Mouse (Mus musculus): ENCODE measurements around the gene Snd1.

The Snd1 gene

DNA sequence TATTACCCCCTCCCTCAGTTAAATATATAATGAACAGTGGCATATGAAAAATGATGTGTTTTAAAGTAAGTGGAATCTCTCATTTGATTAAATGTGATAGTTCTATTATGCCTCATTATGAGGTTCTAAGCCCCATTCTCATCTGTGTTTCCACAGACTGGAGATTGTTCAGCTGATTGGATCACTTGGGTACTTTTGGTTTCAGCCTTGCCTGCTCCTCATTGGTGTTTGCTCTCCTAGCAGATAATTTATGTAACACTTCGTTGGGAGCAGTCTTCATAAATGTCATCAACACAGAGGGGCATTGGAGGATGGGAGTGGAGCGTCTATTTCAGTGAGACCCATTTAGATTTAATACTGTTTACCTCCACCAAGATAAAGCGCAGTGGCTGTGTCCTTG lies 118.8 kb downstream of the Snd1 start:
- no peak for DNase-seq (ENCODE audit: low read depth, low spot score)

GRCm38 (mm10) chr6:28594759-28595158 lies 119.8 kb downstream of the Snd1 start:
- no peak for DNase-seq (ENCODE audit: low read depth, low spot score)

DNA sequence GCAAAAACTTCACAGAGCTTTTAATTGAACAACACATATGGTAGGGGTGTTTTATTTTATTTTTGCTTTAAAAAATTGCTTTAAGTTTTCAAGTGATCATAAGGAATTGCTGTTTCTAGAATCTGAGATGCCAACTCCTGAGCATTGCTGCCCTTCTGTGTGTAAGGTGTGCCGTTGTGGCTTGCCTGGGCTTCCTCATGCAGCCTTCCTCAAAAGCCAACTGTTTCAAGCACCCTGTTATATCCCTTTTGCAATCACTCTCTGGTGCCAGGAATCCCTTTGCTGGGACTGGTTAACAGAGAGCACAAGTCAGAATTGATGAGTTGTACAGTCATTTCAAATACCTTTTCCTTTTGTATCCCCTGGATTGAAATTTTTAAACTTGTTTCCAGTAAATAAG lies 120.3 kb downstream of the Snd1 start:
- DNase-seq (ENCODE audit: low read depth, low spot score) = no peak

- no peak for DNase-seq (ENCODE audit: low read depth, low spot score)
Observed at GRCm38 (mm10) chr6:28597266-28597665, 122.3 kb downstream of the Snd1 start.

DNA sequence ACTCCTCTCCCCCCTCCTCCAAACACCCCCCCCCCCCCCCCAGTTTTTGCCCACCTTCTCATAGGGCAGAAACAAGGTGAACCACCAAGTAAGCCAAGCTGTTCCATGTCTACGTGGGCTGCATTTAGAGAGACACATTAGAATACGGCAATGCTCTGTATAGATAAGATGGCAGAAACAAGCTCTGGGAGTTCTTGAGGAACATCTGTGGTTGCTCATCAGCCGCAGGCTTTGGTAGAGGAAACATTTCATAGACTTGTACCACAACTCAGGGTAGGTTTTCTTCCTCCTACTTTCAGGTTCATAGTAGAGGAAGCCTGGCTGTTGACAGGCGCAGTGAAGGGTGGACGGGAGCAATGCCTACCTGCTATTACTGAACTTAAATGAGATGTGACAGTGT lies 124.2 kb downstream of the Snd1 start:
- no peak for DNase-seq (ENCODE audit: low read depth, low spot score)

- DNase-seq (ENCODE audit: low read depth, low spot score) = no peak
Observed at GRCm38 (mm10) chr6:28600404-28600803, 125.5 kb downstream of the Snd1 start.

DNA sequence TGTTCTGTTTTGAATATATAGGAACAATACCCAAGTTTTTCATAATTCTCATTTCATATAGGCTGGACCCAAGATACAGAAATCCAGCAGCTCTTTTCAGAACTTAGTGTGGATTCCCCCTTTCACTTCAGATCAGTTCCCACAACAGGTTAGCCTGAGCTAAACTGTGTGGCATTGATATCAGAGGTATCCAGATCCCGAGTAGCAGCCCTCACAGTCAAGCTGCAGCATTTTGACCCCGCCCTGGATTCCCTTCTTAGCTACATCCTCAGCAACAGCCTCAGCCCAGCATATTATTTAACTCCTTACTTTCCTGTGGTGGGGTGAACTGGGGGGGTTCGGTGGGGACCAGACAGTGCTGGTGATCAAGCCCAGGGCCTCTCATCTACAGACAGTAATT lies 128.5 kb downstream of the Snd1 start:
- DNase-seq (ENCODE audit: low read depth, low spot score) = no peak

DNA sequence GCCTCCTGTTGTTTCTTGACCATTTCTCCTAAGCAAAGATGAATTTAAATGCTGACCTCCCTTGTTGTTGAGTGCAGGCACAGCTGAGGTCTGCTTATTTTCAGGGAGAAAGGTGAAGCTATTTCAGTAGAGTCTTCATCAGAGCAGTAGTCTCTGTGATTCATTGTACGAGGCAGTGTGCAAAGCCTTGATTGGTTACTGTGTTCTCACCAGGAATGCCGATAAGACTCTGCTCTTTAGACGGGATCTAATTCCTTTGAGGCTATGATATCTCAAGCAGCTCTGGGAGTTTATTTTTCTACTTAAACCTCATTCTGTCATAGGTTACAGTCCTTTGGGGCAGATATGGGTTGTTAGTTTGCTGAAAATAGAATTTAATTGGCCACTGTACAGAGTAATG lies 128.9 kb downstream of the Snd1 start:
- no peak for DNase-seq (ENCODE audit: low read depth, low spot score)

DNA sequence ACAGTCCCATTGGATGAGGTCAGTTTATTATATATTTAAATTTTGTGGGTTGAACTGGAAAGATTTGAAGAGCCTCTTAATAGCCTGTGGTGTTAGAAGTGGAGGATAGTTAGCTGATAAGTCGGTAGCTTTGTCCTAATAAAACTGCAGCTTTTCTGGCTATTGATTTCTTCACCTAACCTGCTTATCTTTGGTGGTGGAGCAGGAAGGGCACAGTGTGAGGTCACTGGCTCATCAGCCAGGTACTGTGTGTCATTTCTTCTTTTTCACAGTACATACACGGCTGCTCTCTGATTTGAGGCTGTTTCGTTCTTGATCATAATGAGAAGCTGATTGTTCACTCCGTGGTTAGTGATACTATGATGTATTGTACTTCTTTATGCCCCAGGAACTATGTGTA lies 134.4 kb downstream of the Snd1 start:
- no peak for DNase-seq (ENCODE audit: low read depth, low spot score)

DNA sequence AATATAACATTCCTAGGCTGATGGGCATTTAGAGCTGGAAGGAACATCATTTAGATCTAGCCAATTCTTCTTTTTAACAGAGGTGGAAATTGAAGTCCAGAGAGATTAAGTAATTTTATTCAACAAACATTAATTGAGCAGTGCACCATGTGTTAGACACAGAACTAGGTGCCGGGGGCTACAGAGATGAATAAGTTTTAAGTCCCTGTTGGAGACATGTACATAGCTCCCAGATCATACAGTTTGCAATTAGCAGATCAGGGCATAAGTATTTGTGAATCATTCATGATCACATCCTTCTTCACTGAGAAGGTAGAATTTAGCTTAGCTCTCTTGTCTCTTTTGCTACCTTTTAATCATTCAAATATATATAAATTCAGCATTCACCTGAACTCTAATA lies 135.2 kb downstream of the Snd1 start:
- DNase-seq (ENCODE audit: low read depth, low spot score) = no peak

GRCm38 (mm10) chr6:28613441-28613840 lies 138.5 kb downstream of the Snd1 start:
- no peak for DNase-seq (ENCODE audit: low read depth, low spot score)

- no peak for DNase-seq (ENCODE audit: low read depth, low spot score)
Observed at GRCm38 (mm10) chr6:28614856-28615255, 139.9 kb downstream of the Snd1 start.

DNA sequence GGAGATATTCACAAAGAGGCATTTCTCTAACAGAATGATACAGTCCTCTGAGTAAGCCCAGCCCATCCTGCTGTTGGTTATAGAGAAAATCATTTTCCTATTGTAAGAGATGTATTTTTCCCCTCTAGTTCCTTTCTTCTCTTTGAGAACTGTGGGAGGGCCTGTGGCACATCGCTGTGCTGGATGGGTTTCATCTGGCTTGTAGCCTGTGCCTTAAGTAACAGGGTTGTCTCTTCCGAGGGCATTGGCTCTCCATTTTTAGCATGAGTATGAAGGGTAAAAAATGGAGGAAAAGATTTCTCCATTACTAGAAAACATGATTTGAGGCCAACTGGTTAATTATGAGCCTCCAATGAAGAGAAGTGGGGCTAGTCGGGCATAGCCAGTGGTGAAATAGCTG lies 140.5 kb downstream of the Snd1 start:
- DNase-seq (ENCODE audit: low read depth, low spot score) = no peak

DNA sequence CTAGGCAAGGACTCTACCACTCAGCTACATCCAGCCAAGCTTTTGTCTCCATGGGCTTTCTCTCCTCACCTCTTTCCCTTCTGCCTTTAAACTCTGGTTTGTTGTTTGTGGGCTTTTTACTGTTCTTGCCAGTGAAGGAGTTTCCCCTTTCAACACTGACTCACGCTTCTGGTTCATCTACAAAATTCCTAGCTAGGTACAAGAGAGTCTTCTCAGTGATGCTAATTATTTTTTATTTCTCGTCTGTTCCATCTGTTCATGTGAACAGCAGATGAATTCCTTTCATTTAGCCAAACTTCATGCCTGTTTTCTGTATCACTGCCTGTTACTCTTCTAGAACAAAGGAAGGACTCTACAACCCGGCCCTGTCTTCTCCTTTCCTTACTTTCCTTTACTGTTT lies 141.0 kb downstream of the Snd1 start:
- DNase-seq (ENCODE audit: low read depth, low spot score) = no peak

DNA sequence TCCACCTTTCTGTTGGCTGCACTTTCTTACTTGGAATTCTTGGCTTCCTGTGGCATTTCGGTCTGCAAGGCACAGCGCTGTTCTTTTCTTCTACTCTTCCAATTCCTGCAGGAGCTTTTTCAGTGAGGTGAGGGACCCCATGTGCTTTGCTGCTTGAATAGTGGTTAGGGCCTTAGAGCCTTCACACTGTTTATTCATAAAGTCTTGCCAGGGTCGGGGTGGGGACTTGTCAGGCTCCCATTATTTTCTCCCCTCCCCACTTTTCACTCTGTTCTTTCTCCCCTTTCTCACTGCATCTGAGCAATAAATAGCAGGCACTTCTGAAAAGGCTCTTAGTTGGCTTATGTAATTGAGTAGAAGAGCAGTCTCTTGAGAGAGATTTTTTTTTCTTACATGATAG lies 143.4 kb downstream of the Snd1 start:
- no peak for DNase-seq (ENCODE audit: low read depth, low spot score)

DNA sequence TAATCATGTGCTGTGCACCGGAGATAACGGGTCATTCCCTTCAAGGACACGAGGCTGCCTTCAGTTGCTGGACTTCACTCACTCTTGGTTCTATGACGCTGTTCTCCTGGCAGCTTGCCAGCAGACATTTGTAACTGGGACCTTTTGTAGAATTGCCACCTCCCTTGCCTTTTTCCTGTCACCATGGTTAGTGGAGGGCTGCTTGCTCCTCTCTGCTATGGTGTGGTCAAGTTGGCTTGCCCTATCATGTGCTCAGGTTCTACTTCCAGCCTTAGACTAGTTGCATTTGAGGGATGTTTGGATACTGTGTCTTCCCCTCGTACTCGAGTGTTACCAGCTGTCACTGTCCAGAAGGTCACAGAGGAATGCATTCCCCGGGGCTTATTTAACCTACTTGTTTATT lies 143.8 kb downstream of the Snd1 start:
- DNase-seq (ENCODE audit: low read depth, low spot score) = peak; percentile 46

- DNase-seq (ENCODE audit: low read depth, low spot score) = no peak
Observed at GRCm38 (mm10) chr6:28621431-28621830, 146.5 kb downstream of the Snd1 start.

DNA sequence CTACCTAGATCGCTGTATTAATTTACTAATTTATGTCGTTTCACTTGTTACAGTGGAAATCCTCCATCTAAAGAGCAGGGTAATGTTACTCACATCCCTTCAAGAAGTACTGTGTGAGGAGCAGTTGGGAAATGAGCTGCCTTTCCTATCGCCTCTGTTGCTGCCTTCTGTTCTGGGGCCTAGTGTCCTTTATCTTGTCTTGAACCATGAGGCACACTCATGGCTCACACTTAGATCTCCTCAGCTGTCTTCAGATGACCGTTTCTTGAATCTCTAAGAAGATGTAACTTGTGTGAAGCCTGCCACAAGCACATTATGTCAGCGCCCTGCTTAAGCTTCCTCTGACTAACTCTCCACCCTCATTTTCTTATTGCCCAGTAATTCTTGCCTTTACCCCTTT lies 147.0 kb downstream of the Snd1 start:
- DNase-seq (ENCODE audit: low read depth, low spot score) = no peak

GRCm38 (mm10) chr6:28622522-28622921 lies 147.6 kb downstream of the Snd1 start:
- no peak for DNase-seq (ENCODE audit: low read depth, low spot score)

GRCm38 (mm10) chr6:28622963-28623362 lies 148.0 kb downstream of the Snd1 start:
- no peak for DNase-seq (ENCODE audit: low read depth, low spot score)

DNA sequence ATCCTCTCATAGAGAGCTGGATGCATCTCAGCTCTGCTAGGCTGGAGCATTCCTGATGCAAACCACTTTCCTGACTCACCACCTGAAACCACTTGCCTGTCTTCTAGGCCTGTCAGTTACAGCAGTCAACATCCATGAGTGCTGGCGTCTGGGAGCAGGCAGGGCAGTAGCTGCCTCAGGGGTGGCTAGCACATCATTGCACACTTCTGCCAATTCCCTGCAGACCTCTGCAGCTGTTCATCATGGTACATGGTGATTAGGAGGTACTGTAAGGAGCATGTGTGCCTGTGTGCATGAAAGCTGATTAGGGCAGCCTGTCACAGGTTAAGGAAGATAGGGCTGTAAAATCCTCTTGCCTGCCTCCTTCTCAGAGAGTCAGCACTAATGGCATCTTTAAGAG lies 153.5 kb downstream of the Snd1 start:
- peak; percentile 37 for DNase-seq (ENCODE audit: low read depth, low spot score)

GRCm38 (mm10) chr6:28629866-28630265 lies 154.9 kb downstream of the Snd1 start:
- no peak for DNase-seq (ENCODE audit: low read depth, low spot score)

DNA sequence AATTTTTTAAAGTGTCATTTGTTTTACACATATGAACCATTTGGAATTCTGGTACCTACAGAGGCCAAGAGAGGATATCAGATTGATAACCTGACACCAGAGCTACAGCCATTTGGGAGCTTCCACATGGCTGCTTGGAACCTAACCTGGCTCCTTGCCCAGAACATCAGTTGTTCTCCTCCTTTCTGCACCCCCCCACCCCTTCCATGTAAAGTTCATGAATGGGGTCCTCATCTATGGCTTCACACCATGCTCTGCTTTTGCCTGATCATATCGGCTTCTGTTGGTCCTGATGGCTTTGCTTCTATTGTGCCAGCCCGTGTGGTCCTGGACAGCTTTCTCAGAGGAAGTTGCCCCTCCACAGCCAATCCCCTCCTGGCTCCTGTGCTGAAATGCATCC lies 156.0 kb downstream of the Snd1 start:
- no peak for DNase-seq (ENCODE audit: low read depth, low spot score)

DNA sequence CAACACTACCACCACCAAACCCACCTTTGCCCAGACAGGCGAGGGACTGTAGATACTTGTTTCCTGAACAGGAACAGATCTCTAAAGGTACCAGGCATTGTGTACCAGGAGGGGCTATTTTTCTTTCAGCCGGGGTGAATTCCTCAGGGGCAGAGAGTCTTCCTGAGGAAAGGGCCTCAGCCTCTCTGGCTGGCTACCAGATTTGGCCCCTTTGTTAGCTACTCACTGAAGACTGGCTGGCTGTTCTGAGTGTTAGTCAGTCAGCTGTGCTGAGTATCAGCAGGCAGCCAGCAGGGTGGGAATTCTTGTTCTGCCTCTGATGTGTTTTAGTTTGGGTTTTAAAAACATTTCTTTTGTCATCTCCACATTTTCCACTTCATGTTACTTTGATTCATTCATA lies 158.2 kb downstream of the Snd1 start:
- peak; percentile 30 for DNase-seq (ENCODE audit: low read depth, low spot score)

- no peak for DNase-seq (ENCODE audit: low read depth, low spot score)
Observed at GRCm38 (mm10) chr6:28633656-28634055, 158.7 kb downstream of the Snd1 start.

Data from mesoderm, embryonic 11.5 days (tissue).